Mouse (Mus musculus) liver, embryonic 14.5 days (tissue): Measurements from ENCODE around the gene Siae.

Experiments used
- CTCF ChIP-seq: IDR thresholded peaks from 2 replicates; pipeline ENCODE4 v1.5.1; 2016; ENCODE audit warnings: antibody characterized with exemption, low read depth, control low read depth
- EP300 ChIP-seq: IDR thresholded peaks from 2 replicates; pipeline ENCODE4 v1.6.1; 2016; ENCODE audit warnings: antibody characterized with exemption, low read depth

DNA sequence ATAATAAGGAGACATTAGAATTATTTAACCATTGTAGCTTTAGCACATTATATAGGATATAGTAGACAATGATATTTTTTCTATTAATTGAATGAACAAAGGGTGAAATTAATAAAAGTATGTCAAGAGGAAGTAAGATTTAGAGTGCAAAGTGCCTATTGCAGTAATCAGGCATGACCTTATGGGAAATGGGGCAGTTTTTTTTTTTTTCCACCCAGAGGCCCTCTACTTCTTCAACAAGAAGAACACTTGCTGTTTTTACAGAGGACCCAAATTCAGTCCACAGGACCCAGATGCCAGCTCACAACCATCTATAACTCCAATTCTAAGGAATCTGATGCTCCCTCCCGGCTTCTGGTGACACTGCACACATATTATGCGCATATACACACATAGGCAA lies 5.1 kb downstream of the Siae start:
- TF ChIP-seq CTCF (no peak), EP300 (no peak)
